Mouse (Mus musculus): ENCODE data around the gene Plb1.

Plb1 gene

DNA sequence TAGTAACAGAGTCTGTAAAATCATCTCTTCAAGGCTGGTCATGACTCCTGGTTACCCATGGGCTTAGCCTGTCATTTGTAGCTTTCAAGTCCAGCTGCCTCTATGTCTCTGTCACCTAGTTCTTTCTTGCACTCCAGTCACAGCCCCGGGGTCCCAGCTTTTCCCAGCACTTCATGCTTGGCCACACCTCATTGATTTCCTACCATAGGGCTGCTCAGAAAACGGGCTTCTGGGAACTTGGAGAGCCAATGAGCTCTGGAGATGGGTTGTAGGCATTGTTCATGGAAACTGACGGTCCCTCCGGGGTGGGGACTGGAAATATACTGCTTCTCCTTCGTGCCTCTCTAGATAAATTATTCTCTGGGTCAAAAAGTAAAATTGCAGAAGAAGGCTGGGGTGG lies 28.2 kb downstream of the Plb1 start:
- DNase-seq = no peak

- DNase-seq = no peak
Observed at GRCm38 (mm10) chr5:32261251-32261650, 28.7 kb downstream of the Plb1 start.

- no peak for DNase-seq
Observed at GRCm38 (mm10) chr5:32262534-32262933, 30.0 kb downstream of the Plb1 start.

GRCm38 (mm10) chr5:32272502-32272901 lies 40.0 kb downstream of the Plb1 start:
- DNase-seq = peak; percentile 40

GRCm38 (mm10) chr5:32278000-32278694 lies 45.6 kb downstream of the Plb1 start:
- no peak for DNase-seq

GRCm38 (mm10) chr5:32280066-32280465 lies 47.6 kb downstream of the Plb1 start:
- DNase-seq = no peak

GRCm38 (mm10) chr5:32282345-32282744 lies 49.8 kb downstream of the Plb1 start:
- no peak for DNase-seq

DNA sequence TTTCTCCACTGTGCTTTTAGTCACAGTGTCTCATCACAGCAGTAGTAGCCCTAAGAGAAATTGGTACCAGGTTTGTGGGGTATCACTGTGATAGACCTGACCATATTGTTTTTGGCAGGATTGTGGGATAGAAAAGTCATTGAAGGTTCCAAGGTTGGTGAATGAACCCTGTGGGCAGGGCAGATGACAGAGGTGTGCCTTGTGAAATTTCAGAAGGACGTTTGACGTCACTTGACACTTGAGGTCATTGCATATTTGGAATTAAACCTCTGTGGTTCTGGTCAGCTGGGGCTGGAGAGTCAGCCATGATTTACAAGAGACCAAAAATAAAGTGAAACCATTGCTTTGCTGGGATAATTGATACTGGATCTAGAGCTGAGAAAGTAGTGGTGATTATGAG lies 50.9 kb downstream of the Plb1 start:
- no peak for DNase-seq

DNA sequence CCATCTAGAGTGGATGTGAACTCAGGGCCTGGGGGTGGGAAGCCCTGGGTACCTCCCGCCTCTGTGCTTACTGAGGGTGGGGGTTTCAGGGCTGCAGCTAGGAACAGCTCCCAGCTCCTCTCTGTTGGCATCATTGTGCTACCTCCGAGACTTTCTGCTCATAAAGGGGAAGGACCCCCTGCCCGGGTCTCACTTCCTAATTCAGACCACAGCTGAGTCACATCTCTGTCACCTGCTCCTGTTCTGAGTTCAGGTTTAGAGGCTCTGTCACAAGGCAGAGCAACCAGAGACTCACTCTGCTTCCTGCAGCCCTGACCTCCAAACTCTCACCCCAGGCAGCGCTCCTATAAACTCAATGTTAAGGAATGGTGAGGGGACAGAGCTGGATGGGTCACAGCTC lies 53.8 kb downstream of the Plb1 start:
- no peak for DNase-seq

DNA sequence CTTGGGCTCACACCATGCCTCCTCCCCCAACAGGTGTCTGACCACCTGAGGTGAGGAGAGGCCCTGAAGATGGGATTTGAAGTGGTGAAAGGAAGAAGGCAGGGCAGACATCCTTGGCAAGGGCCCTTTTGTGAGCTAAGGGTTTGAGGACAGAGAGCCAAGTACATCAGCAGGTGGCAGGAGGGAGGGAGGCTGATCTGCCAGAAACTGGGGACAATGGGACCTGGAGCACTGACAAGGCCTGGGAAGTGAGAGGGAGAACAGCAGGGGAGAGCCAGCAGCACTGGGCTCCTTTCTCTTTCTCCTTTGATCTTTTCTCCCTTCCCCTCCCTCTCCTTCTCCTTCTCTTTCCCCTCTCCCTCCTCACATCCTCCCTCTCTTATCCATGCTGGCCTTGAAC lies 55.5 kb downstream of the Plb1 start:
- DNase-seq = no peak

GRCm38 (mm10) chr5:32291316-32291715 lies 58.8 kb downstream of the Plb1 start:
- DNase-seq = no peak

DNA sequence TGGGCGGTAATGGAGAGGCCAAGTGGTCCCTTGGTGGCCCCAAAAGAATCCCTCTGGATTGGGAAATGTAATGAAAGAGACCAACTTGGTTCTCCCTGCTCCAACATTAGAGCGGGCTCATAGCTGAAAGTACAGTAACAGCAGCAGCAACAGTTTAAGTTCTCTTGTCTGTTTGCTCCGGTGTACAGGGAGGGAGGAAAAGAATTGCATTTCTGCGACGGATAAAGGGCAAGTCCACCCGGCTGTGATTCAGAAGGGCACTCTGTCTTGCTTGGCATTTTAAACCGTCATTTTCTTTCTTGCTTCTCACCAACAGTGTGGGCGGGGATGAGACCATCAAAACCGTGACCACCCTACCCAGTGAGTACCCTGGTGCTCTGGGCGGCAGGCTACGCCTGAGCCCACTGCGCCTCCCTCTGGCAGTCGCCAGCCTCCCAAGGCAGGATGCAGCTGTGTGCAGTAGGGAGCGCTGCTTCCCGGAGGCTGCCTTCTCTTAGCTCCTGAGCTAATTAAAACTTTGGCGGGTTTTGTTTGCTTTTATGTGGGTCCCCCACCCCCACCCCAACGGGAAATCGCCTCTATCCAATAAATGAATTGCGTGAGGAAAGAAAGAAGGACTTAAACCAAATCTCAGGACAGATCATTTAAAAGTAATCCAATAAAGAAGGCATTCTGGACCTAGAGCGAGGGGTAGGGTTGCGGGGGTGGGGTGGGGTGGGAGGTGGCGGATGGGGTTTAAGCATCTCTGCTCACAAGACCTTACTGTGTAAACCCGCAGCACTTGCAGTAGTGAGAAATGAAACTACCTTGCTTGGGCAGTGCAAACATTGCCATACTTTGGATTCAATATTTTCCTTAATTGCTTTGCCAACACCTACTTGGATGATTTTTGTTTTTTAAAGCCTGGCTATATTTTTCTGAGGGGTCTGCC lies 70.7 kb downstream of the Plb1 start:
- peak; percentile 38 for DNase-seq

- DNase-seq = no peak
Observed at GRCm38 (mm10) chr5:32307106-32307505, 74.6 kb downstream of the Plb1 start.

GRCm38 (mm10) chr5:32308647-32309046 lies 76.1 kb downstream of the Plb1 start:
- no peak for DNase-seq

GRCm38 (mm10) chr5:32309714-32310113 lies 77.2 kb downstream of the Plb1 start:
- DNase-seq = no peak

DNA sequence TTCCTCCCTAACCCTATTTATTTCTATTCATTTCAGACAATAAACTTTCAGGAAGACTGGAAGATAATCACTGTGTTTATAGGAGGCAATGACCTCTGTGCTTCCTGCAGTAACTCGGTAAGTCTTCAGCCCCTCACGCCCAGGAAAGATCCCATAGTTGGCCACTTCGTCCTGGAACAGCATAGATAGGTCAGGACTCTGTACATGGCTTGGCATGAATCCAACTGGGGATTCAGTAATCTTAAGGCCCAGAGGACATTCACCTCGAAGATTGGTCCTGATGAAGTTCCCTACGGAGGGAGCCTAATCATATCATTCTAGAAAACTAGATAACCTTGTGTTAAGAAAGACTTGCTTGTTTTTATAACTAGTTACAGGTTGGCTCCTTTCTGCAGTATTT lies 78.3 kb downstream of the Plb1 start:
- DNase-seq = no peak

GRCm38 (mm10) chr5:32311589-32312166 lies 79.2 kb downstream of the Plb1 start:
- no peak for DNase-seq

DNA sequence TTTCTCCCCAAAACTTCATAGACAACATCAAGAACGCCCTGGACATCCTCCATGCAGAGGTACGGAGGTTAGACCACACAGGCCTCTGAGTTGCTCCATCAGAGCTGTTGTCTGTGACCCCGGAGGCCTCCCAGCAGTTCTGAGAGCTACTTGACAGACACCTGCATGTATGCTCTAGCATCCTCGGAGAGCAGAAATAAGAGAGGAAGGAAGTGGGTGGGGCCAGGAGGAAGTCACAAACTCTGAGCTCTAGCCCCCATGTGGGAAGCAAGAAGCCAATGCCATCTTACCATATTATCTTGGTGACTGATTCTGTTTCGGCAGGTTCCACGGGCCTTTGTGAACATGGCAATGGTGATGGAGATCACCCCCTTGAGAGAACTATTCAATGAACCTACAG lies 81.2 kb downstream of the Plb1 start:
- no peak for DNase-seq

- peak; percentile 61 for DNase-seq
Observed at GRCm38 (mm10) chr5:32314731-32315130, 82.2 kb downstream of the Plb1 start.

- DNase-seq = peak; percentile 44
Observed at GRCm38 (mm10) chr5:32322146-32322811, 89.8 kb downstream of the Plb1 start.

DNA sequence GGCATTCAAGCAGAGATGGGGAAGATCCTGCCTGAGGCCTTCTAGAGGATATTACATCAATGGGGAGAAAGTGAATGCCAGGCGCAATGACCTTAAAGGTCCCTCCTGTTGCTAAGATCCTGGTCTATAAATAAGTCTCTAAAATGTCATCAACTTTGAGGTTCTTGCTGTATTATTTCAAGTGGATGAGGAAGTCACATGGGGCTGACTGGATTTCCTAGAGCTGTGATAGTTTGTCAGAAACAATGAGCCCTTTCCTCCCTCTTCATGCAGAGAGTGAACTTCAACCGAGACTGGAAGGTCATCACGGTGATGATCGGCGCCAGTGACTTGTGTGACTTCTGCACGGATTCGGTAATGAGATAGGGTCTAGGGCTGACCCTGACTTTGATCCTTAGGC lies 95.6 kb downstream of the Plb1 start:
- DNase-seq = no peak

DNA sequence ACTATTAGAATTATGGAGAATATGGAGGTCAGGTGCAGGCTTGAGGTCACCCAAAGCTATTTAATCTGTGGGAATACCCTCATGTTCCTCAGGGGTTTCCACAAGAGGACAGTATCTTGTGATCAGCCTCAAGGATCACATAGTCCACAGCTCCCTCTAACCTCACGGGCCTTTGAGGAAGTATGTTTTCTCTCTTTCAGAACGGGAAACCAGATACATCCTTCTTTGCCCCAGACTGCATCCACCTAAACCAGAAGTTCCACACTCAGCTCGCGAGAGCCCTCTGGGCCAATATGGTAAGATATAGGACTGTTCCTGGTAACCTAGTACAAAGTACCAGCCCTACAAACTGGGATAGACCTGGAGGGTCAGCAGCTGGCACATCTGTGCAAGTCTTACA lies 100.1 kb downstream of the Plb1 start:
- DNase-seq = no peak

- peak; percentile 91 for DNase-seq
Observed at GRCm38 (mm10) chr5:32335172-32335571, 102.7 kb downstream of the Plb1 start.
